Mouse (Mus musculus): ENCODE data around the gene H6pd. TPM values are rescaled to one million over a fixed set of nuclear protein-coding genes. Genes with fewer than 3 reads are reported as not detected.

The H6pd gene
- total RNA-seq, 1 experiment from 2014 or later, result 115 TPM

- DNase-seq, result no peak
Measured at GRCm38 (mm10) chr4:149942831-149943741, 65.7 kb downstream of the H6pd start.

GRCm38 (mm10) chr4:149941067-149941755 lies 67.6 kb downstream of the H6pd start:
- peak; percentile 40 for DNase-seq

GRCm38 (mm10) chr4:149938701-149939100 lies 70.1 kb downstream of the H6pd start:
- DNase-seq, result no peak

- DNase-seq, result no peak
Measured at GRCm38 (mm10) chr4:149936921-149937320, 71.9 kb downstream of the H6pd start.

GRCm38 (mm10) chr4:149935470-149935869 lies 73.4 kb downstream of the H6pd start:
- DNase-seq, result no peak

GRCm38 (mm10) chr4:149933519-149934245 lies 75.1 kb downstream of the H6pd start:
- peak; percentile 46 for DNase-seq

- no peak for DNase-seq
Measured at GRCm38 (mm10) chr4:149933025-149933424, 75.8 kb downstream of the H6pd start.

GRCm38 (mm10) chr4:149932108-149932815 lies 76.6 kb downstream of the H6pd start:
- no peak for DNase-seq

- DNase-seq, result no peak
Measured at GRCm38 (mm10) chr4:149930755-149931154, 78.1 kb downstream of the H6pd start.

Other genes starting within 250 kb of the H6pd start
- 30.6 and 36.6 TPM in 2 replicates for gene Slc25a33, start 234.7 kb downstream of the H6pd start, total RNA-seq (2021)
- 24.7 and 29.6 TPM in 2 replicates for gene Spsb1, start 54.0 kb downstream of the H6pd start, total RNA-seq (2021)
- gene Gpr157, start 78.3 kb upstream of the H6pd start, total RNA-seq (2021), result 1.3 and 2.3 TPM in 2 replicates
- 0.30 and 0.48 TPM in 2 replicates for gene Slc2a5, start 110.3 kb upstream of the H6pd start, total RNA-seq (2021)
- not detected in 2 replicates for gene Slc2a7, start 139.9 kb upstream of the H6pd start, total RNA-seq (2021)
- gene Car6, start 192.3 kb upstream of the H6pd start, total RNA-seq (2021), result 0.44 TPM in 1 of 2 replicates, not detected in the other
- gene Eno1, start 227.7 kb upstream of the H6pd start, total RNA-seq (2021), result 426 and 444 TPM in 2 replicates